Mouse (Mus musculus) liver, adult 2 months (tissue): ENCODE measurements at regions not wholly inside any gene's neighbourhood (a gene's known extent, or its start where the extent isn't known, plus 50 kb on each side); places are given as distances from the start of the nearest gene placed in this dataset.
"Not testable (repeated sequence)": the region's sequence is repeated elsewhere in the genome, so short reads cannot be mapped to it uniquely, and the experiment has no call there.

Experiments used
- CTCF ChIP-seq: fragments of 200-500 bp; IDR thresholded peaks from 2 replicates; pipeline ENCODE4 v1.5.1; 2011; ENCODE audit warnings: low read depth, low read length, control low read depth
- POLR2A ChIP-seq: fragments of 200-500 bp; IDR thresholded peaks from 2 replicates; pipeline ENCODE4 v1.6.1; 2011; ENCODE audit warnings: low read length, control low read depth; ENCODE audit not compliant: insufficient read depth; ENCODE audit errors: extremely low read depth

- not testable (repeated sequence) for TF ChIP-seq CTCF, POLR2A
Measured at GRCm38 (mm10) chr12:21778717-21779116, 361.3 kb upstream of the Ywhaq start.
